Mouse (Mus musculus) testis, adult 2 months (tissue): ENCODE data around the gene Il13.

ENCODE experiments used
- CTCF ChIP-seq: fragments of 200-500 bp; IDR thresholded peaks from 2 replicates; pipeline ENCODE4 v1.5.1; 2012; ENCODE audit warnings: low read depth, mild to moderate bottlenecking, inconsistent platforms, low read length, moderate library complexity; ENCODE audit not compliant: control insufficient read depth, insufficient read depth, insufficient replicate concordance
- POLR2A ChIP-seq: fragments of 200-500 bp; IDR thresholded peaks from 2 replicates; pipeline ENCODE4 v1.6.1; 2012; ENCODE audit warnings: low read depth, mild to moderate bottlenecking, inconsistent platforms, low read length, moderate library complexity; ENCODE audit not compliant: control insufficient read depth

DNA sequence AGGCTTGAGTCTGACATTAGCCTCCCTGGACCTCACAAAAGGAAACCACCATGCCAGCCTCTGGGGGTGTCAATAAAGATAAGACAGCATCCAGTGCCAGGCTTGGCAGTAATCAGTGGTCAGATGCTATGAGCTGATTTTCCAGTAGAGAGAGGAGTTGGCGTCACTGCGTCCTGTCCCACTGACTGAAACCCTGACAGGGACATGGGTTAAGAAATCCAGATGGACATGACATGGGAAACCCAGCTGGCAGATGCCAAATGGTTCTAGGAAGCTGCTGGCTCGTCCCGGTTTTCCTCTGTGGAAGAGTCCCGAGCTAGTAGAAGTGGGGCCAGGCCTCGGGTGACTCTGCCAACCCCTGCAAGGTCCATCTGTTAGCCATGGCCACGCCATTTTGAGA lies 858 bp downstream of the Il13 start:
- TF ChIP-seq CTCF, result no peak
- TF ChIP-seq POLR2A, result no peak
